ENCODE assay signal across 1 mouse cellular context in the genomic region with DNA sequence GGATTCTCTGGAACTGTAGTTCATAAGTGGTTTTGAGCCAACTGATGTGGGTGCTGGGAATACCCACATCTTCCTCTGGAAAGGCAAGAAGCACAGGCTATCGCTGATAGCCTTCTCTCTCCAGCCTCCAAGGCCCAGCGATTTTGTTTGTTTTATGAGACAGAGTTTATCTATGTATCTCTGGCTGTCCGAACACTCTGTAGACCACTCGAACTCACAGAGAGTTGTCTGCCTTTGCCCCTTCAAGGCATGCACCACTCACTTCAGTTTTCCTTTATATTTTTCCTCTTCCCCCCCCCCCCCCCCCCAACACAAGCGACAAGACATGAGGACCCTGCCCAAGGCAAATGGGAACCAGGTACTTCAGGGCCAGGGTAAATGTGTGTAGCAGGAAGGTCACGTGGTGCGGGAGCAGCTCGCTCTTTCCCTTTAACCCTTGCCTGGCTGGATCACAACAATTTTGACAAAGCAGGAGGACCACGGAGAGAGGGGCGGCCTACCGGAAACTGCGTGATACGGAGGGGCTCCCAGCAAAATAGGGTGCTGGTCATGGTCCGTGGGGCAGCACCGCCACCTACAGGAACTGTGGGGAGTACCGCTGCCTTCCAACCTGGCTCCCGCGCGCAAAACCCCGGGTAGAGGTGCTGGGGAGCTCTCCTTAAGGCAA.
TF ChIP-seq lines count a peak whose summit lies in the region.

No protein-coding gene starts in this region.

TF ChIP-seq in CH12.LX, 34 proteins besides CTCF, POLR2A, EP300 and RAD21 (continued from another document):
- TF ChIP-seq TCF12 (IDR thresholded peaks at IDR 0.05; ENCODE audit: low read depth, low read length) (0 out of 2 replicates have a peak, but pooled peaks have one; percentile 57), MAFK (IDR thresholded peaks at IDR 0.05; ENCODE audit: insufficient replicate concordance, low read length) (no peak), CHD1 (IDR thresholded peaks at IDR 0.05; ENCODE audit: low read depth, low read length) (no peak), ZNF384 (IDR thresholded peaks at IDR 0.05; ENCODE audit: low read depth, low read length) (no peak), ZC3H11A (IDR thresholded peaks at IDR 0.05; ENCODE audit: low read depth, low read length) (peak; percentile 17; the same call in 1 of the 2 replicates), KAT2A (IDR thresholded peaks at IDR 0.05; ENCODE audit: insufficient replicate concordance, low read length) (no peak), MAZ (IDR thresholded peaks at IDR 0.05; ENCODE audit: low read depth, low read length) (peak; percentile 51; the same call in 1 of the 2 replicates), MXI1 (IDR thresholded peaks at IDR 0.05; ENCODE audit: low read depth, low read length) (peak; percentile 63), MYC (IDR thresholded peaks at IDR 0.05; ENCODE audit: low read depth, low read length) (peak; percentile 43; the same call in 1 of the 2 replicates), RCOR1 (conservative IDR thresholded peaks at IDR 0.05; ENCODE audit: low read depth, low read length) (no peak), NELFE (IDR thresholded peaks at IDR 0.05; ENCODE audit: low read depth, low read length) (peak; percentile 53; the same call in 1 of the 2 replicates), ELF1 (IDR thresholded peaks at IDR 0.05; ENCODE audit: low read depth, low read length) (peak; percentile 64; the same call in 1 of the 2 replicates), TBP (conservative IDR thresholded peaks at IDR 0.05; ENCODE audit: low read depth, low read length) (no peak), PAX5 (IDR thresholded peaks at IDR 0.05; ENCODE audit: low read length) (no peak), MEF2A (IDR thresholded peaks at IDR 0.05; ENCODE audit: borderline replicate concordance, low read depth, low read length) (no peak), SMC3 (IDR thresholded peaks at IDR 0.05; ENCODE audit: low read depth, low read length) (peak; percentile 73), ZMIZ1 (IDR thresholded peaks at IDR 0.05; ENCODE audit: low read depth, low read length) (no peak), MAX (IDR thresholded peaks at IDR 0.05; ENCODE audit: low read length) (peak; percentile 84), POLR2AphosphoS2 (IDR thresholded peaks at IDR 0.05; ENCODE audit: low read depth, low read length) (no peak), E2F4 (IDR thresholded peaks at IDR 0.05; ENCODE audit: insufficient replicate concordance, low read depth, low read length) (no peak), IRF4 (IDR thresholded peaks at IDR 0.05; ENCODE audit: low read depth, low read length) (no peak; the same call in 1 of the 2 replicates), UBTF (IDR thresholded peaks at IDR 0.05; ENCODE audit: low read depth, low read length) (no peak; the same call in 1 of the 2 replicates), NRF1 (IDR thresholded peaks at IDR 0.05; ENCODE audit: low read depth, low read length) (no peak), CHD2 (IDR thresholded peaks at IDR 0.05; ENCODE audit: low read length) (no peak), HCFC1 (IDR thresholded peaks at IDR 0.05; ENCODE audit: low read depth, low read length) (peak; percentile 53), GABPA (IDR thresholded peaks at IDR 0.05; ENCODE audit: insufficient replicate concordance, low read depth, low read length) (no peak), ETS1 (conservative IDR thresholded peaks at IDR 0.05; ENCODE audit: low read depth, low read length) (0 out of 2 replicates have a peak, but pooled peaks have one; percentile 15), JUND (conservative IDR thresholded peaks at IDR 0.05; ENCODE audit: low read depth, low read length) (no peak), SIN3A (IDR thresholded peaks at IDR 0.05; ENCODE audit: low read length) (no peak), BHLHE40 (IDR thresholded peaks at IDR 0.05; ENCODE audit: low read depth, low read length) (peak; percentile 37; the same call in 1 of the 2 replicates), USF2 (conservative IDR thresholded peaks at IDR 0.05; ENCODE audit: low read depth, low read length) (peak; percentile 81)
